Mouse (Mus musculus): ENCODE data around the gene Zpr1.

Gene Zpr1

GRCm38 (mm10) chr9:46328572-46329249, 55.8 kb downstream of the Zpr1 start:
- in situ Hi-C loops (cut with MboI, MseI) = no loop called here

GRCm38 (mm10) chr9:46329250-46329648, 56.4 kb downstream of the Zpr1 start:
- in situ Hi-C loops (cut with MboI, MseI) = no loop called here

- in situ Hi-C loops (cut with MboI, MseI) = no loop called here
These were observed 57.1 kb downstream of the Zpr1 start for GRCm38 (mm10) chr9:46329801-46330585.

GRCm38 (mm10) chr9:46330586-46330895, 57.7 kb downstream of the Zpr1 start:
- in situ Hi-C loops (cut with MboI, MseI) = no loop called here

GRCm38 (mm10) chr9:46331301-46331700, 58.4 kb downstream of the Zpr1 start:
- in situ Hi-C loops (cut with MboI, MseI) = no loop called here

Data from T-helper 2 cell (primary cell).